Mouse (Mus musculus) intestine, embryonic 16.5 days (tissue): ENCODE results near the gene Eps8l3. TPM values are rescaled to one million over a fixed set of nuclear protein-coding genes. Genes with fewer than 3 reads are reported as not detected.
A peak's percentile ranks its signal among the peaks of the same experiment; 100 is the strongest.

Experiments
- ATAC-seq: fragments of 200-750 bp; cut with Nextera tagmentation; 2 replicates; pipeline ENCODE4 v1.8.0; 2017; ENCODE audit warnings: moderate TSS enrichment, moderate library complexity
- H3K27ac ChIP-seq: fragments of 300-500 bp; sonication (generic); 2 replicates; pipeline ENCODE4 v1.5.1; 2014; ENCODE audit warnings: mild to moderate bottlenecking, low read length
- H3K27me3 ChIP-seq: fragments of 300-500 bp; sonication (generic); replicated peaks from 2 replicates; pipeline ENCODE4 v1.6.1; 2014; ENCODE audit warnings: low read length, control low read depth, mixed read lengths; ENCODE audit not compliant: control insufficient read depth, insufficient read depth
- H3K36me3 ChIP-seq: fragments of 300-500 bp; sonication (generic); 2 replicates; pipeline ENCODE4 v1.6.1; 2014; ENCODE audit warnings: low read length, control low read depth; ENCODE audit not compliant: control insufficient read depth, insufficient read depth
- H3K4me1 ChIP-seq: fragments of 300-500 bp; sonication (generic); 2 replicates; pipeline ENCODE4 v1.6.1; 2014; ENCODE audit warnings: low read length, control low read depth, mixed read lengths; ENCODE audit not compliant: control insufficient read depth, insufficient read depth
- H3K4me2 ChIP-seq: fragments of 300-500 bp; sonication (generic); 2 replicates; pipeline ENCODE4 v1.6.1; 2014; ENCODE audit warnings: low read depth, low read length, control low read depth
- H3K4me3 ChIP-seq: fragments of 300-500 bp; sonication (generic); 2 replicates; pipeline ENCODE4 v1.5.1; 2014; ENCODE audit warnings: mild to moderate bottlenecking, low read length
- H3K9ac ChIP-seq: fragments of 300-500 bp; sonication (generic); 2 replicates; pipeline ENCODE4 v1.6.1; 2014; ENCODE audit warnings: low read depth, low read length
- H3K9me3 ChIP-seq: fragments of 300-500 bp; sonication (generic); 2 replicates; pipeline ENCODE4 v1.6.1; 2016; ENCODE audit warnings: low read length, control low read depth; ENCODE audit not compliant: control insufficient read depth
- WGBS: fragments of 180-500 bp; shearing (Covaris S2); extraction: QIAGEN DNeasy Blood & Tissue Kit; methylation state at CpG from one replicate; pipeline ENCODE4 v1.1.7; 2014; 5-methylcytosine and 5-hydroxymethylcytosine counted together
- polyA plus RNA-seq: library from polyadenylated mRNA; unstranded; fragments of >200 nt; fragmentation: Nextera tagmentation; extraction: Ambion mirVana; gene quantifications from 2 replicates; pipeline ENCODE4 v1.2.1, GENCODE M21; 2015

Gene Eps8l3
- polyA plus RNA-seq, 1 experiment from 2014 or later = 274 TPM

GRCm38 (mm10) chr3:107863471-107863870 is 13.6 kb upstream of the Eps8l3 start:
- no peak overlapping the region for H3K4me3 ChIP-seq
- WGBS = 62% methylated on average over 5 of the region's 5 CpGs
- H3K27ac ChIP-seq = no peak overlapping the region
- H3K36me3 ChIP-seq = no peaks in the 10 kb centered on the region
- no peaks in the 10 kb centered on the region for H3K27me3 ChIP-seq
- no peak for ATAC-seq
- no peak overlapping the region for H3K9ac ChIP-seq
- H3K9me3 ChIP-seq = no peaks in the 10 kb centered on the region
- H3K4me2 ChIP-seq = no peak overlapping the region
- peaks cover 23% of the 10 kb centered on the region for H3K4me1 ChIP-seq

GRCm38 (mm10) chr3:107863898-107864603 is 13.0 kb upstream of the Eps8l3 start:
- peak; percentile 34 for ATAC-seq
- H3K36me3 ChIP-seq = no peaks in the 10 kb centered on the region
- H3K4me1 ChIP-seq = peaks cover 28% of the 10 kb centered on the region
- H3K4me2 ChIP-seq = no peak overlapping the region
- H3K4me3 ChIP-seq = no peak overlapping the region
- no peak overlapping the region for H3K9ac ChIP-seq
- WGBS = 9% methylated on average over 2 of the region's 2 CpGs
- no peaks in the 10 kb centered on the region for H3K27me3 ChIP-seq
- no peaks in the 10 kb centered on the region for H3K9me3 ChIP-seq
- H3K27ac ChIP-seq = peak overlapping the region; percentile 83; the same call in 1 of the 2 replicates

- H3K27ac ChIP-seq = peak overlapping the region; percentile 83
- ATAC-seq = peak; percentile 62
These were observed 11.5 kb upstream of the Eps8l3 start for GRCm38 (mm10) chr3:107865364-107866091.

GRCm38 (mm10) chr3:107867086-107867485 is 9.9 kb upstream of the Eps8l3 start:
- Histone ChIP-seq H3K9ac (0 out of 2 replicates have a peak overlapping the region, but pooled peaks have one; percentile 40), H3K4me3 (no peak overlapping the region), H3K9me3 (no peaks in the 10 kb centered on the region), H3K4me2 (no peak overlapping the region), H3K27ac (peak overlapping the region; percentile 56), H3K27me3 (no peaks in the 10 kb centered on the region), H3K36me3 (no peaks in the 10 kb centered on the region), H3K4me1 (peaks cover 39% of the 10 kb centered on the region)
- 6% methylated on average over 8 of the region's 8 CpGs for WGBS
- ATAC-seq = peak; percentile 66

More at GRCm38 (mm10) chr3:107865364-107866091, 11.5 kb upstream of the Eps8l3 start:
- Histone ChIP-seq H3K27me3 (no peaks in the 10 kb centered on the region), H3K36me3 (no peaks in the 10 kb centered on the region), H3K4me3 (no peak overlapping the region), H3K9me3 (no peaks in the 10 kb centered on the region), H3K4me2 (peak overlapping the region; percentile 30; the same call in 1 of the 2 replicates), H3K4me1 (peaks cover 35% of the 10 kb centered on the region), H3K9ac (peak overlapping the region; percentile 33; the same call in 1 of the 2 replicates)
- WGBS = 56% methylated on average over 10 of the region's 10 CpGs

GRCm38 (mm10) chr3:107868452-107868851 is 8.6 kb upstream of the Eps8l3 start:
- WGBS = 91% methylated on average over 22 of the region's 22 CpGs
- Histone ChIP-seq H3K27me3 (no peaks in the 10 kb centered on the region), H3K9me3 (no peaks in the 10 kb centered on the region), H3K4me2 (no peak overlapping the region), H3K4me3 (no peak overlapping the region), H3K9ac (no peak overlapping the region; the same call in 1 of the 2 replicates), H3K36me3 (no peaks in the 10 kb centered on the region), H3K4me1 (peaks cover 37% of the 10 kb centered on the region), H3K27ac (no peak overlapping the region)
- no peak for ATAC-seq

GRCm38 (mm10) chr3:107869097-107869496 is 7.9 kb upstream of the Eps8l3 start:
- H3K9ac ChIP-seq = peak overlapping the region; percentile 34; the same call in 1 of the 2 replicates
- H3K4me3 ChIP-seq = no peak overlapping the region
- no peak overlapping the region for H3K4me2 ChIP-seq
- H3K4me1 ChIP-seq = peaks cover 33% of the 10 kb centered on the region
- ATAC-seq = no peak
- 48% methylated on average over 7 of the region's 7 CpGs for WGBS
- no peaks in the 10 kb centered on the region for H3K36me3 ChIP-seq
- H3K9me3 ChIP-seq = no peaks in the 10 kb centered on the region
- H3K27ac ChIP-seq = peak overlapping the region; percentile 38
- no peaks in the 10 kb centered on the region for H3K27me3 ChIP-seq

- peak; percentile 33 for ATAC-seq
- H3K4me2 ChIP-seq = peak overlapping the region; percentile 25; the same call in 1 of the 2 replicates
- H3K4me3 ChIP-seq = peak overlapping the region; percentile 7; the same call in 1 of the 2 replicates
- H3K27me3 ChIP-seq = no peaks in the 10 kb centered on the region
- H3K36me3 ChIP-seq = no peaks in the 10 kb centered on the region
- H3K9me3 ChIP-seq = no peaks in the 10 kb centered on the region
- H3K27ac ChIP-seq = peak overlapping the region; percentile 85
- H3K9ac ChIP-seq = peak overlapping the region; percentile 55; the same call in 1 of the 2 replicates
- WGBS = 60% methylated on average over 4 of the region's 4 CpGs
- peaks cover 29% of the 10 kb centered on the region for H3K4me1 ChIP-seq
These were observed 7.1 kb upstream of the Eps8l3 start for GRCm38 (mm10) chr3:107869925-107870324.

GRCm38 (mm10) chr3:107873335-107874251 is 3.4 kb upstream of the Eps8l3 start:
- H3K9ac ChIP-seq = peak overlapping the region; percentile 65

More at GRCm38 (mm10) chr3:107873335-107874251, 3.4 kb upstream of the Eps8l3 start:
- peak overlapping the region; percentile 85 for H3K27ac ChIP-seq
- H3K4me3 ChIP-seq = peak overlapping the region; percentile 43
- 49% methylated on average over 24 of the region's 24 CpGs for WGBS
- H3K4me2 ChIP-seq = peak overlapping the region; percentile 44
- H3K4me1 ChIP-seq = peaks cover 27% of the 10 kb centered on the region
- H3K36me3 ChIP-seq = no peaks in the 10 kb centered on the region
- H3K9me3 ChIP-seq = no peaks in the 10 kb centered on the region
- no peaks in the 10 kb centered on the region for H3K27me3 ChIP-seq
- ATAC-seq = peak; percentile 84
